Mouse (Mus musculus) midbrain, postnatal 0 days (tissue): ENCODE data around the gene Fam71e1. TPM values are rescaled to one million over a fixed set of nuclear protein-coding genes. Genes with fewer than 3 reads are reported as not detected.

Experiments used
- ATAC-seq: fragments of 200-750 bp; cut with Nextera tagmentation; 2 replicates; pipeline ENCODE4 v1.8.0; 2017; ENCODE audit warnings: moderate number of reproducible peaks, mild to moderate bottlenecking, moderate TSS enrichment, moderate library complexity; ENCODE audit not compliant: low FRiP score
- DNase-seq: peaks from one replicate; pipeline ENCODE4 v3.0.0-alpha.2; 2015; ENCODE audit warnings: low spot score
- H3K27ac ChIP-seq: fragments of 300-500 bp; sonication (generic); 2 replicates; pipeline ENCODE4 v1.5.1; 2014; ENCODE audit warnings: low read depth, mild to moderate bottlenecking, low read length, mixed read lengths
- H3K27me3 ChIP-seq: fragments of 300-500 bp; sonication (generic); 2 replicates; pipeline ENCODE4 v1.6.1; 2014; ENCODE audit warnings: low read length, control low read depth, mixed read lengths; ENCODE audit not compliant: insufficient read depth
- H3K36me3 ChIP-seq: fragments of 300-500 bp; sonication (generic); 2 replicates; pipeline ENCODE4 v1.6.1; 2014; ENCODE audit warnings: low read length, control low read depth, mixed read lengths; ENCODE audit not compliant: insufficient read depth
- H3K4me1 ChIP-seq: fragments of 300-500 bp; sonication (generic); 2 replicates; pipeline ENCODE4 v1.6.1; 2014; ENCODE audit warnings: mild to moderate bottlenecking, control low read depth, antibody characterized with exemption, low read length, mixed read lengths; ENCODE audit not compliant: insufficient read depth
- H3K4me2 ChIP-seq: fragments of 300-500 bp; sonication (generic); 2 replicates; pipeline ENCODE4 v1.6.1; 2014; ENCODE audit warnings: low read depth, mild to moderate bottlenecking, low read length, mixed read lengths; ENCODE audit not compliant: poor library complexity, severe bottlenecking
- H3K4me3 ChIP-seq: fragments of 300-500 bp; sonication (generic); 2 replicates; pipeline ENCODE4 v1.5.1; 2014; ENCODE audit warnings: low read depth, mild to moderate bottlenecking, low read length, moderate library complexity
- H3K9ac ChIP-seq: fragments of 300-500 bp; sonication (generic); replicated peaks from 2 replicates; pipeline ENCODE4 v1.6.1; 2014; ENCODE audit warnings: mild to moderate bottlenecking, low read length, moderate library complexity, mixed read lengths; ENCODE audit not compliant: poor library complexity, severe bottlenecking
- H3K9me3 ChIP-seq: fragments of 300-500 bp; sonication (generic); 2 replicates; pipeline ENCODE4 v1.6.1; 2016; ENCODE audit warnings: low read length, control low read depth
- CTCF ChIP-seq: IDR thresholded peaks from 2 replicates; pipeline ENCODE4 v1.5.1; 2016; ENCODE audit warnings: antibody characterized with exemption, mild to moderate bottlenecking
- WGBS: fragments of 180-500 bp; shearing (Covaris S2); extraction: QIAGEN DNeasy Blood & Tissue Kit; methylation state at CpG from one replicate; pipeline ENCODE4 v1.1.7; 2014; 5-methylcytosine and 5-hydroxymethylcytosine counted together
- polyA plus RNA-seq: library from polyadenylated mRNA; unstranded; fragments of >200 nt; fragmentation: Nextera tagmentation; extraction: Ambion mirVana; gene quantifications from 2 replicates; pipeline ENCODE4 v1.2.1, GENCODE M21; 2015
- total RNA-seq: library from RNA; depleted of rRNA; stranded (reverse); fragments of >200 nt; gene quantifications from 2 replicates; pipeline ENCODE4 v1.2.3, GENCODE M21; 2014

Fam71e1 gene
- total and polyA plus RNA-seq, 2 experiments from 2014 or later: 18.5 to 27.7 TPM

- H3K27me3 ChIP-seq: 0 out of 2 replicates have a peak, but pooled peaks cover 3% of the 10 kb centered on the region
- no peaks in the 10 kb centered on the region for H3K4me1 ChIP-seq
- H3K4me2 ChIP-seq: no peak overlapping the region
- H3K27ac ChIP-seq: no peak overlapping the region
- H3K4me3 ChIP-seq: no peak overlapping the region
- no peaks in the 10 kb centered on the region; the same call in 1 of the 2 replicates for H3K36me3 ChIP-seq
- WGBS: 74% methylated on average over 5 of the region's 5 CpGs
- no peak for TF ChIP-seq CTCF
- DNase-seq (no peak), ATAC-seq (no peak)
- H3K9me3 ChIP-seq: no peaks in the 10 kb centered on the region
- H3K9ac ChIP-seq: no peak overlapping the region
Measured at GRCm38 (mm10) chr7:44529518-44529917, 33.1 kb downstream of the Fam71e1 start.

GRCm38 (mm10) chr7:44530507-44530906 lies 34.1 kb downstream of the Fam71e1 start:
- 76% methylated on average over 3 of the region's 3 CpGs for WGBS
- no peak overlapping the region for H3K4me3 ChIP-seq
- no peaks in the 10 kb centered on the region for H3K27me3 ChIP-seq
- no peak for DNase-seq
- H3K4me2 ChIP-seq: no peak overlapping the region
- no peaks in the 10 kb centered on the region; the same call in 1 of the 2 replicates for H3K36me3 ChIP-seq
- no peaks in the 10 kb centered on the region for H3K9me3 ChIP-seq
- no peak overlapping the region for H3K9ac ChIP-seq
- no peaks in the 10 kb centered on the region for H3K4me1 ChIP-seq
- TF ChIP-seq CTCF: no peak
- no peak for ATAC-seq
- H3K27ac ChIP-seq: no peak overlapping the region

GRCm38 (mm10) chr7:44531207-44531606 lies 34.8 kb downstream of the Fam71e1 start:
- WGBS: 50% methylated on average over 5 of the region's 5 CpGs
- H3K36me3 ChIP-seq: no peaks in the 10 kb centered on the region; the same call in 1 of the 2 replicates
- no peaks in the 10 kb centered on the region for H3K4me1 ChIP-seq
- no peak overlapping the region for H3K27ac ChIP-seq
- TF ChIP-seq CTCF: no peak
- H3K4me3 ChIP-seq: no peak overlapping the region
- H3K9me3 ChIP-seq: no peaks in the 10 kb centered on the region
- no peak overlapping the region for H3K9ac ChIP-seq
- H3K27me3 ChIP-seq: no peaks in the 10 kb centered on the region
- DNase-seq: no peak
- H3K4me2 ChIP-seq: no peak overlapping the region
- no peak for ATAC-seq

GRCm38 (mm10) chr7:44531946-44532732 lies 35.8 kb downstream of the Fam71e1 start, which contains the start of gene Spib:
Gene Spib, minus strand, starts transcription at chr7:44532071.
- H3K9me3 ChIP-seq: no peaks in the 10 kb centered on the region
- H3K27ac ChIP-seq: no peak within 1 kb of the TSS
- WGBS: 83% methylated on average over 4 of the region's 4 CpGs
- H3K36me3 ChIP-seq: no peaks in the 10 kb centered on the region; the same call in 1 of the 2 replicates
- no peak within 1 kb of the TSS for H3K4me2 ChIP-seq
- H3K4me3 ChIP-seq: no peak within 1 kb of the TSS
- TF ChIP-seq CTCF: no peak
- H3K27me3 ChIP-seq: no peaks in the 10 kb centered on the region
- H3K4me1 ChIP-seq: no peaks in the 10 kb centered on the region
- DNase-seq (no peak), ATAC-seq (no peak)
- no peak within 1 kb of the TSS for H3K9ac ChIP-seq

GRCm38 (mm10) chr7:44532918-44533745 lies 36.8 kb downstream of the Fam71e1 start:
- no peak for ATAC-seq
- no peaks in the 10 kb centered on the region for H3K27me3 ChIP-seq
- no peaks in the 10 kb centered on the region for H3K4me1 ChIP-seq
- H3K9me3 ChIP-seq: no peaks in the 10 kb centered on the region
- H3K4me3 ChIP-seq: no peak overlapping the region
- no peaks in the 10 kb centered on the region; the same call in 1 of the 2 replicates for H3K36me3 ChIP-seq
- DNase-seq: no peak
- TF ChIP-seq CTCF: no peak
- H3K4me2 ChIP-seq: no peak overlapping the region
- no peak overlapping the region for H3K9ac ChIP-seq
- no peak overlapping the region for H3K27ac ChIP-seq
- 91% methylated on average over 29 of the region's 29 CpGs for WGBS

- no peak for ATAC-seq
- H3K36me3 ChIP-seq: no peaks in the 10 kb centered on the region; the same call in 1 of the 2 replicates
- 74% methylated on average over 12 of the region's 12 CpGs for whole genome bisulfite sequencing
- no peak for DNase-seq
- no peak overlapping the region for H3K4me2 ChIP-seq
- no peak overlapping the region for H3K9ac ChIP-seq
- no peaks in the 10 kb centered on the region for H3K9me3 ChIP-seq
- TF ChIP-seq CTCF: no peak
- H3K4me1 ChIP-seq: no peaks in the 10 kb centered on the region
- H3K27me3 ChIP-seq: no peaks in the 10 kb centered on the region
- no peak overlapping the region for H3K4me3 ChIP-seq
- H3K27ac ChIP-seq: no peak overlapping the region
Measured at GRCm38 (mm10) chr7:44533746-44534045, 37.3 kb downstream of the Fam71e1 start.
